Mouse (Mus musculus) limb, embryonic 14.5 days (tissue): ENCODE data around the gene Bbs9. TPM values are rescaled to one million over a fixed set of nuclear protein-coding genes. Genes with fewer than 3 reads are reported as not detected.

Experiments used
- ATAC-seq: fragments of 200-750 bp; cut with Nextera tagmentation; 2 replicates; pipeline ENCODE4 v1.8.0; 2017; ENCODE audit warnings: low read depth, moderate number of reproducible peaks, moderate TSS enrichment; ENCODE audit not compliant: low FRiP score
- DNase-seq: peaks from one replicate; pipeline ENCODE4 v3.0.0-alpha.2; 2015; ENCODE audit warnings: low spot score
- H3K27ac ChIP-seq: fragments of 300-500 bp; sonication (generic); replicated peaks from 2 replicates; pipeline ENCODE4 v1.5.1; 2014; ENCODE audit warnings: low read depth, mild to moderate bottlenecking, low read length, moderate library complexity, mixed read lengths
- H3K27me3 ChIP-seq: fragments of 300-500 bp; sonication (generic); 2 replicates; pipeline ENCODE4 v1.6.1; 2014; ENCODE audit warnings: low read length, mixed read lengths; ENCODE audit not compliant: control insufficient read depth, insufficient read depth
- H3K36me3 ChIP-seq: fragments of 300-500 bp; sonication (generic); 2 replicates; pipeline ENCODE4 v1.6.1; 2014; ENCODE audit warnings: mild to moderate bottlenecking, low read length, moderate library complexity, mixed read lengths; ENCODE audit not compliant: control insufficient read depth, insufficient read depth
- H3K4me1 ChIP-seq: fragments of 300-500 bp; sonication (generic); 2 replicates; pipeline ENCODE4 v1.6.1; 2014; ENCODE audit warnings: antibody characterized with exemption, low read length, mixed read lengths; ENCODE audit not compliant: control insufficient read depth, insufficient read depth
- H3K4me2 ChIP-seq: fragments of 300-500 bp; sonication (generic); replicated peaks from 2 replicates; pipeline ENCODE4 v1.6.1; 2014; ENCODE audit warnings: low read depth, mild to moderate bottlenecking, low read length, moderate library complexity; ENCODE audit not compliant: severe bottlenecking
- H3K4me3 ChIP-seq: fragments of 300-500 bp; sonication (generic); replicated peaks from 2 replicates; pipeline ENCODE4 v1.5.1; 2014; ENCODE audit warnings: low read length
- H3K9ac ChIP-seq: fragments of 300-500 bp; sonication (generic); 2 replicates; pipeline ENCODE4 v1.6.1; 2014; ENCODE audit warnings: mild to moderate bottlenecking, low read depth, low read length, moderate library complexity; ENCODE audit not compliant: severe bottlenecking
- H3K9me3 ChIP-seq: fragments of 300-500 bp; sonication (generic); 2 replicates; pipeline ENCODE4 v1.6.1; 2016; ENCODE audit warnings: low read length; ENCODE audit not compliant: control insufficient read depth
- POLR2A ChIP-seq: fragments of 200-500 bp; IDR thresholded peaks from 2 replicates; pipeline ENCODE4 v1.8.0; 2012; ENCODE audit warnings: inconsistent platforms, mild to moderate bottlenecking, moderate library complexity, borderline replicate concordance; ENCODE audit not compliant: insufficient read depth, insufficient read length; ENCODE audit errors: extremely low read depth
- WGBS: fragments of 180-500 bp; shearing (Covaris S2); extraction: QIAGEN DNeasy Blood & Tissue Kit; methylation state at CpG from one replicate; pipeline ENCODE4 v1.1.7; 2014; 5-methylcytosine and 5-hydroxymethylcytosine counted together
- polyA plus RNA-seq, 2 experiments: library from polyadenylated mRNA; depleted of rRNA in 1 of 2; stranded (reverse) in 1 of 2; unstranded in 1 of 2; fragments of >200 nt; fragmentation: Nextera tagmentation in 1 of 2; extraction: Ambion mirVana in 1 of 2; gene quantifications; 2 replicates each; pipeline versions ENCODE4 v1.2.1 to v1.2.3; 2012 to 2014

The Bbs9 gene
- polyA plus RNA-seq, 2 experiments = 12.7 to 15.7 TPM

DNA sequence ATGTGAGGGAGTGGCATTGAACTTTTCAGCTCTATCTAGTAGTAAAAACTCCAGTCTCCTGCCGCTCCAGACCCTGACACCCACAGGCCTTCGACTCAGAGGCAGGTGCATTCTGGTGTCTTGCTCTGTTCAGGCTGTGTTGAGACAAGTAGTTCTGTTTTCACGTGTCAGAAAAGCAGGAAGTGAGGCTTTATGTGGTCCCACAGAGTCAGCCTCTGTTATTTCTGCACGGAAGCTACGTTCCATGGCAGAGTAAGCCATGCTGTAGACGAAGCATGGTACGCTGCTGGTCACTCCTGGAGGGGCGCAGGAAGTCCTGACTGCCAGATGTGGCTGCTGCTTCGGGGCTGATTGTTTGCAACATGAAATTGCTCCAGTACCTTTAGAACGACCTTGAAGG is 174.1 kb downstream of the Bbs9 start:
- H3K27me3 ChIP-seq = no peaks in the 10 kb centered on the region
- H3K4me3 ChIP-seq = no peak overlapping the region
- H3K4me2 ChIP-seq = no peak overlapping the region
- no peak overlapping the region for H3K27ac ChIP-seq
- H3K9me3 ChIP-seq = no peaks in the 10 kb centered on the region
- H3K9ac ChIP-seq = no peak overlapping the region
- WGBS = 70% methylated on average over 10 of the region's 10 CpGs
- H3K36me3 ChIP-seq = no peaks in the 10 kb centered on the region
- DNase-seq (no peak), ATAC-seq (no peak)
- TF ChIP-seq POLR2A = no peak
- no peaks in the 10 kb centered on the region for H3K4me1 ChIP-seq

DNA sequence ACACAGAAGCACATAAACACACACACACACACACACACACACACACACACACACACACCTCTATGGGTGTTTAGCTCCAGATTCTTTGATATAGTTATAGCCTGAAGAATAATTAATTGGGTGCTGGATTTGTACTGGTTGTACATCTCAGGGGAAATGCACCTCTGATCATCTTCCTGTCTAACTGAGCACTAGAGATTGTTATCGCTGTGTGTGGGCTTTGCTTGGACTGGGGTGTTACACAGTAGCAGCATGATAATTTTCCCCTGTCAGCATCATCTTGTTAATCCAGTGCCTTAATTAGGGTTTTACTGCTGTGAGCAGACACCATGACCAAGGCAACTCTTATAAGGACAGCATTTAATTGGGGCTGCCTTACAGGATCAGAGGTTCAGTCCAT is 175.3 kb downstream of the Bbs9 start:
- 86% methylated on average over 1 of the region's 1 CpGs for WGBS
- TF ChIP-seq POLR2A = no peak
- Histone ChIP-seq H3K4me1 (no peaks in the 10 kb centered on the region), H3K4me2 (no peak overlapping the region), H3K9ac (no peak overlapping the region), H3K27ac (no peak overlapping the region), H3K4me3 (no peak overlapping the region), H3K36me3 (no peaks in the 10 kb centered on the region), H3K27me3 (no peaks in the 10 kb centered on the region), H3K9me3 (no peaks in the 10 kb centered on the region)
- DNase-seq (no peak), ATAC-seq (no peak)

DNA sequence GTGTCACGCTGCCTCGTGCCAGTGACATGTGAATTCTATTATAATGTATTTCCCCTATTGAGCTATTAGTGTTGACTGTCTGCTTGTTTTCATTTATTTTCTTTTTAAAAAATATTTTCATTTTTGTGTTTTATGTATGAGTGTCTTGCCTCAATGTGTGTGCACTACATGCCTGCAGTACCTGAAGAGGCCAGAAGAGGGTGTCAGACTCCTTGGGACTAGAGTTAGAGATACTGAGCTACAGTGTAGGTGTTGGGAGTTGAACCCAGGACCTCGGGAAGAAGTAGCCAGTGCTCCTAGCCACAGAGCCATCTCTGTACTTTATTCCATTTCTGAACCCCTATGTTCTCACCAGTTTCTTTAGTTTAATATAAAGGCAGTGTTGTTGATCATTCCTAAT is 176.1 kb downstream of the Bbs9 start:
- Histone ChIP-seq H3K27me3 (no peaks in the 10 kb centered on the region), H3K9me3 (no peaks in the 10 kb centered on the region), H3K4me1 (no peaks in the 10 kb centered on the region), H3K4me3 (no peak overlapping the region), H3K4me2 (no peak overlapping the region), H3K36me3 (no peaks in the 10 kb centered on the region), H3K27ac (no peak overlapping the region), H3K9ac (no peak overlapping the region)
- ATAC-seq (no peak), DNase-seq (no peak)
- TF ChIP-seq POLR2A = no peak
- 84% methylated on average over 3 of the region's 3 CpGs for WGBS

DNA sequence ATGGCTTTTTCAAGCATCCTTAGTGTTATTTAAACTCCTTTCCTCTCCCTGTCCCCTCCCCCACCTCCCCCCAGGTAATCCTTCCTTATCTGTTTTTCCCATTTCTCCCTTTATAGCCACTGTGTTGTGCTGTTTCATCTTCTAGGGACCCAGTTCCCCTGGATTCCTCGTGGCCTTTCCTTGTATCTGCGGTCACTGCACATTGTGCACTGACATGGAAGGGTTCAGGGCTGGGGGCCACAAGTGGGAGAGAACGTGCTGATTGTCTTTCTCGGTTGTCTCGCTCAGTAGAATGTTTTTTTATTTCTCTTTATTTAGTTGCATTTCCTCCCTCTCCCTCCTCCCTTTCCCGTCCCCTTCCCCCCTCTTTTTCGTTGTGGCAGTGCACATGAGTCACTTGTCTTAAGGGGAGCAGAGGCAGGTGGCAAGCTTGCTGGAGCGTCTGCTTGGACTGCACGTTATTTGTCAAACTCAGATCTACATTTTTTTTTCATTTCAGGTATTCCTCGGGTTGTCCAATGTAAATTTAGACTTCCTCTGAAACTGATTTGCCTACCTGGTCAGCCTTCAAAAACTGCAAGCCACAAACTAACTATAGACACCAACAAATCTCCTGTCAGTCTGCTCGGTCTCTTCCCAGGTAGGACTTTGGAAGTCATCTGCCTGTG is 179.3 kb downstream of the Bbs9 start:
- Histone ChIP-seq H3K4me3 (no peak overlapping the region), H3K9ac (no peak overlapping the region), H3K27me3 (no peaks in the 10 kb centered on the region), H3K4me1 (no peaks in the 10 kb centered on the region), H3K4me2 (no peak overlapping the region), H3K36me3 (no peaks in the 10 kb centered on the region), H3K27ac (no peak overlapping the region), H3K9me3 (no peaks in the 10 kb centered on the region)
- 77% methylated on average over 11 of the region's 11 CpGs for WGBS
- DNase-seq (no peak), ATAC-seq (no peak)
- no peak for TF ChIP-seq POLR2A

DNA sequence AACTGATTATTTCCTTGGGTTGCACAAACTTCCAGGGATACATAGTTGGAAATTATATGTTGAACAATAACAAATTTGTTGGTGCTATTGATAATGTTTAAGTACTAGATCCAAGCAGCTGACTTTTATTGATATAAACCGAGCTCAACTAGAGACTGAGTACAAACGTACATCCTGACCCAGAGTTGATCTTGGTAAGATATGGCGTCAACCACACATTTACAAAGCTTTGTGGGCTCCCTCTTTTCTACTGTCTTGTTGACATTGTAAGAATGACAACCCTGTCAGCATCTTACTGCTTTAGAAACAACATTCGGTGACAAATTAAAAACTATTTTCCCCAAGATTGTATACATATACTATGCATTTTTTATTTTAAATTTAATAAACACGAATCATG is 181.7 kb downstream of the Bbs9 start:
- TF ChIP-seq POLR2A = no peak
- H3K27me3 ChIP-seq = no peaks in the 10 kb centered on the region
- 82% methylated on average over 5 of the region's 5 CpGs for WGBS
- no peak for DNase-seq
- no peaks in the 10 kb centered on the region for H3K4me1 ChIP-seq
- no peaks in the 10 kb centered on the region for H3K36me3 ChIP-seq
- no peaks in the 10 kb centered on the region for H3K9me3 ChIP-seq
- no peak overlapping the region for H3K4me3 ChIP-seq
- ATAC-seq = no peak
- no peak overlapping the region for H3K4me2 ChIP-seq
- no peak overlapping the region for H3K9ac ChIP-seq
- H3K27ac ChIP-seq = no peak overlapping the region

DNA sequence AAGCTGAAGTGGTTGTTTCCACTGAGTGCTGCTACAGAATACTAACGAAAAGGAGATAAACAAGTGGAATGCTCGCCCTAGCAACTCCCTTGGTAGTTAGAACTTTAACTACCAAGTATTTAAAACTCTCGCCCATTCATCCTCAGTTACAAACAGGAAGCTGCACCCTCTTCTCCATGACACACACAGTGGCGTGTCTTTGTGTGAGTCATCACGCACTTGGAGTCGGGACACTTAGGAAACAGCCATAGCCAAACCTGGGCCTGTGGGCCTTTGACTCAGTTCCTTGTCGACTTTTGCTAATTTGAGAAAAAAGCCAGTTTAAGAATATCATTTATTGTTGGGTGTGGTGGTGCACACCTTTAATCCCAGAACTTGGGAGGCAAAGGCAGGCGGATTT is 189.6 kb downstream of the Bbs9 start:
- Histone ChIP-seq H3K4me1 (no peaks in the 10 kb centered on the region), H3K9ac (no peak overlapping the region), H3K4me2 (no peak overlapping the region), H3K27ac (no peak overlapping the region), H3K36me3 (no peaks in the 10 kb centered on the region), H3K27me3 (no peaks in the 10 kb centered on the region), H3K9me3 (no peaks in the 10 kb centered on the region), H3K4me3 (no peak overlapping the region)
- no peak for ATAC-seq
- TF ChIP-seq POLR2A = no peak
- WGBS = 84% methylated on average over 8 of the region's 8 CpGs
- no peak for DNase-seq
